Mouse (Mus musculus): Measurements from ENCODE around the gene Knstrn. TPM values are rescaled to one million over a fixed set of nuclear protein-coding genes. Genes with fewer than 3 reads are reported as not detected.

Knstrn gene
- polyA plus RNA-seq, 1 experiment from 2014 or later, result 94.0 TPM

DNA sequence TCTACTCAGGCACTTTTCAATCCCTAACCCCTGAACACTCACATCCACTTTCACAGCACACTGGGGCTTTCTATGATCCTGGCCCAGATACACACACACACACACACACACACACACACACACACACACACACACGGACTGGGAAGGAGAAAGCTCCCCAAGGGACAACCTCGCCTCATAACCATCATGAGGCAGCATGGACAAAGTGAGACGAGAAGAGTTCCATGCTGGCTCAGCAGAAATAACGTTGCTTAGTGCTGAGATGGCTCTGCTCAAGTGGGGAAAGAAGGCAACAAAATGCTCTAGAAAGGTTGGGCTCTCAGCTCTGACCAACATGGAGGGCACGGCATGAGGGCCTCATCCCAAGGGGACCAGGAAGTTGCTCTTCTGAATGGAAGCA lies 27.4 kb downstream of the Knstrn start:
- Histone ChIP-seq H3K9me3 (replicated peaks; ENCODE audit: control insufficient read depth, low read length) (peaks cover 3% of the 10 kb centered on the region; the same call in 1 of the 2 replicates), H3K4me2 (ENCODE audit: low read depth, low read length) (no peak overlapping the region), H3K36me3 (ENCODE audit: control insufficient read depth, insufficient read depth) (no peaks in the 10 kb centered on the region), H3K27me3 (ENCODE audit: control insufficient read depth, insufficient read depth, low read length) (no peaks in the 10 kb centered on the region), H3K27ac (ENCODE audit: low read length) (no peak overlapping the region), H3K9ac (ENCODE audit: low read length) (no peak overlapping the region), H3K4me1 (ENCODE audit: control insufficient read depth, insufficient read depth, low read length) (peaks cover 6% of the 10 kb centered on the region; the same call in 1 of the 2 replicates), H3K4me3 (ENCODE audit: low read length) (no peak overlapping the region)
- WGBS, result 71% methylated on average over 5 of the region's 5 CpGs
- no peak for ATAC-seq (replicated peaks; ENCODE audit: extremely low read depth, insufficient read depth, low FRiP score)

GRCm38 (mm10) chr2:118841774-118842173 lies 28.0 kb downstream of the Knstrn start:
- no peak for ATAC-seq (replicated peaks; ENCODE audit: extremely low read depth, insufficient read depth, low FRiP score)
- Histone ChIP-seq H3K4me2 (ENCODE audit: low read depth, low read length) (no peak overlapping the region), H3K9ac (ENCODE audit: low read length) (no peak overlapping the region), H3K27me3 (ENCODE audit: control insufficient read depth, insufficient read depth, low read length) (no peaks in the 10 kb centered on the region), H3K27ac (ENCODE audit: low read length) (no peak overlapping the region), H3K9me3 (replicated peaks; ENCODE audit: control insufficient read depth, low read length) (peaks cover 3% of the 10 kb centered on the region; the same call in 1 of the 2 replicates), H3K4me1 (ENCODE audit: control insufficient read depth, insufficient read depth, low read length) (peaks cover 7% of the 10 kb centered on the region; the same call in 1 of the 2 replicates), H3K36me3 (ENCODE audit: control insufficient read depth, insufficient read depth) (no peaks in the 10 kb centered on the region), H3K4me3 (ENCODE audit: low read length) (no peak overlapping the region)
- WGBS, result 84% methylated on average over 4 of the region's 4 CpGs

GRCm38 (mm10) chr2:118844427-118844826 lies 30.6 kb downstream of the Knstrn start:
- 68% methylated on average over 3 of the region's 3 CpGs for WGBS
- Histone ChIP-seq H3K27me3 (ENCODE audit: control insufficient read depth, insufficient read depth, low read length) (no peaks in the 10 kb centered on the region), H3K9ac (ENCODE audit: low read length) (no peak overlapping the region), H3K9me3 (replicated peaks; ENCODE audit: control insufficient read depth, low read length) (peaks cover 3% of the 10 kb centered on the region; the same call in 1 of the 2 replicates), H3K4me1 (ENCODE audit: control insufficient read depth, insufficient read depth, low read length) (0 out of 2 replicates have a peak, but pooled peaks cover 2% of the 10 kb centered on the region), H3K4me2 (ENCODE audit: low read depth, low read length) (no peak overlapping the region), H3K27ac (ENCODE audit: low read length) (no peak overlapping the region), H3K4me3 (ENCODE audit: low read length) (no peak overlapping the region), H3K36me3 (ENCODE audit: control insufficient read depth, insufficient read depth) (no peaks in the 10 kb centered on the region)
- no peak for ATAC-seq (replicated peaks; ENCODE audit: extremely low read depth, insufficient read depth, low FRiP score)

DNA sequence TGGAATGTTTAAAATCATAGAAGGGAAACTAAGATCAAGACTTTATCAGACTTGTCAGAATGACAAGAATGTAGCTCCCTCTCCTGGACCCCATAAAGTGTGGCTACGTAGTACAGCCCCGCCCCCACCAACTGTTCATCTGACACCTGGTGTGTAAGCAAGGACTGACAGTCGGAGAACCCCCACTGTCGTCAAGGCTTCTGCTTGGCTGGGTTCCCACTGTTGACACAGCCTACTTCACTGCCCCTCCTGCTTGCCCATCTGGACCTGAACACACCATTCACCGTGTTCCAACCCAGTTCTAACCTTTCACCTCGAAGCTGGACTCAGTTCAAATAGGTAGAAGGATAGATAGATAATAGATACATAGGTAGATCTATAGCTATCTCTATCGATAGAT lies 32.4 kb downstream of the Knstrn start:
- H3K36me3 ChIP-seq (ENCODE audit: control insufficient read depth, insufficient read depth), result no peaks in the 10 kb centered on the region
- WGBS, result 46% methylated on average over 7 of the region's 7 CpGs
- H3K4me2 ChIP-seq (ENCODE audit: low read depth, low read length), result no peak overlapping the region
- H3K9me3 ChIP-seq (replicated peaks; ENCODE audit: control insufficient read depth, low read length), result peaks cover 3% of the 10 kb centered on the region; the same call in 1 of the 2 replicates
- no peak for ATAC-seq (replicated peaks; ENCODE audit: extremely low read depth, insufficient read depth, low FRiP score)
- H3K4me1 ChIP-seq (ENCODE audit: control insufficient read depth, insufficient read depth, low read length), result 0 out of 2 replicates have a peak, but pooled peaks cover 2% of the 10 kb centered on the region
- no peak overlapping the region for H3K9ac ChIP-seq (ENCODE audit: low read length)
- H3K27me3 ChIP-seq (ENCODE audit: control insufficient read depth, insufficient read depth, low read length), result no peaks in the 10 kb centered on the region
- H3K4me3 ChIP-seq (ENCODE audit: low read length), result no peak overlapping the region
- H3K27ac ChIP-seq (ENCODE audit: low read length), result no peak overlapping the region

DNA sequence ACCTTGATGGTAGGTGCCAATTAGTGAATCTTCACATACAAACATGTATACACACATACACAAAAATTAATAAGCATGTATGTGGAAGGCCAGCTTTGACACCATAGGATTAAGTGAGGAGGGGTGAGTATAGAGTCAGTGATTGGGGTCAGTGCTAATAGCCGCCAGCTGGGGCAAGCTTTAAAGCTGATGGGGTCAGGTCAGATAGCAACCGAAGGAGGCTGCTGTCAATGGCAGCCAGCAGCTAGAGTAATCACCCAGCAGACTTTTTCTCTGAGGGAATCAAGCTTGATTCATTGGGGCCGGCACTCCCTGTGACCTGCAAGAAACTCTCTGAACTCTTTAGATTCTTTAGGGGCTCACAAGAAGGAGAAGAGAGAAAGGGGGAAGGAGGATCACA lies 38.0 kb downstream of the Knstrn start:
- ATAC-seq (replicated peaks; ENCODE audit: extremely low read depth, insufficient read depth, low FRiP score), result no peak
- H3K4me3 ChIP-seq (ENCODE audit: low read length), result no peak overlapping the region
- 26% methylated on average over 3 of the region's 3 CpGs for WGBS
- H3K27ac ChIP-seq (ENCODE audit: low read length), result no peak overlapping the region
- no peaks in the 10 kb centered on the region for H3K36me3 ChIP-seq (ENCODE audit: control insufficient read depth, insufficient read depth)
- H3K4me1 ChIP-seq (ENCODE audit: control insufficient read depth, insufficient read depth, low read length), result no peaks in the 10 kb centered on the region
- no peak overlapping the region for H3K4me2 ChIP-seq (ENCODE audit: low read depth, low read length)
- H3K9ac ChIP-seq (ENCODE audit: low read length), result no peak overlapping the region
- no peaks in the 10 kb centered on the region for H3K27me3 ChIP-seq (ENCODE audit: control insufficient read depth, insufficient read depth, low read length)
- H3K9me3 ChIP-seq (replicated peaks; ENCODE audit: control insufficient read depth, low read length), result no peaks in the 10 kb centered on the region

- H3K27me3 ChIP-seq (ENCODE audit: control insufficient read depth, insufficient read depth, low read length), result no peaks in the 10 kb centered on the region
- H3K9me3 ChIP-seq (replicated peaks; ENCODE audit: control insufficient read depth, low read length), result no peaks in the 10 kb centered on the region
- H3K36me3 ChIP-seq (ENCODE audit: control insufficient read depth, insufficient read depth), result no peaks in the 10 kb centered on the region
- peaks cover 11% of the 10 kb centered on the region for H3K4me1 ChIP-seq (ENCODE audit: control insufficient read depth, insufficient read depth, low read length)
- peak within 1 kb of the TSS; percentile 63 for H3K4me3 ChIP-seq (ENCODE audit: low read length)
- WGBS, result under 1% methylated on average over 34 of the region's 34 CpGs
- peak within 1 kb of the TSS; percentile 72 for H3K9ac ChIP-seq (ENCODE audit: low read length)
- peak; percentile 99 for ATAC-seq (replicated peaks; ENCODE audit: extremely low read depth, insufficient read depth, low FRiP score)
- H3K4me2 ChIP-seq (ENCODE audit: low read depth, low read length), result peak within 1 kb of the TSS; percentile 70
- peak within 1 kb of the TSS; percentile 52 for H3K27ac ChIP-seq (ENCODE audit: low read length)
These were observed 47.9 kb downstream of the Knstrn start, which contains the start of gene Ivd for GRCm38 (mm10) chr2:118861454-118862339. Gene Ivd (plus strand): TSS chr2:118861954.

DNA sequence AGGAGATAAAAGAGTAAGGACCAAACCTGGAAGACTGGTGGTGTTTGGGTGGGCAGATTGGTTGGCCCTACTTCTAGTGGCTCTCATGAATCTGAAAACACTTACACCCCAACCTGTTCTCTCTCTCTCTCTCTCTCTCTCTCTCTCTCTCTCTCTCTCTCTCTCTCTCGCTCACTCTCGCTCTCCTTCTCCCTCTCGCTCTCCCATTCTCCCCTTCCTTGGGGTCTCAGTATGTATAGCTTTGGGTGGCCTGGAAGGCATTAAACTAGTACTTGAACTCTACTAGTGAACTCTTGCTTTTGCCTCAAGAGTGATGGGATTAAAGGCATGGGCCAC lies 48.5 kb downstream of the Knstrn start:
- H3K27ac ChIP-seq (ENCODE audit: low read length), result peak overlapping the region; percentile 28
- peaks cover 11% of the 10 kb centered on the region for H3K4me1 ChIP-seq (ENCODE audit: control insufficient read depth, insufficient read depth, low read length)
- peak overlapping the region; percentile 70 for H3K4me2 ChIP-seq (ENCODE audit: low read depth, low read length)
- 22% methylated on average over 3 of the region's 3 CpGs for WGBS
- no peaks in the 10 kb centered on the region for H3K36me3 ChIP-seq (ENCODE audit: control insufficient read depth, insufficient read depth)
- ATAC-seq (replicated peaks; ENCODE audit: extremely low read depth, insufficient read depth, low FRiP score), result no peak; the same call in 1 of the 2 replicates
- H3K9me3 ChIP-seq (replicated peaks; ENCODE audit: control insufficient read depth, low read length), result no peaks in the 10 kb centered on the region
- H3K9ac ChIP-seq (ENCODE audit: low read length), result peak overlapping the region; percentile 72
- no peaks in the 10 kb centered on the region for H3K27me3 ChIP-seq (ENCODE audit: control insufficient read depth, insufficient read depth, low read length)
- H3K4me3 ChIP-seq (ENCODE audit: low read length), result peak overlapping the region; percentile 63

- 75% methylated on average over 3 of the region's 3 CpGs for WGBS
- H3K4me1 ChIP-seq (ENCODE audit: control insufficient read depth, insufficient read depth, low read length), result peaks cover 10% of the 10 kb centered on the region
- H3K27me3 ChIP-seq (ENCODE audit: control insufficient read depth, insufficient read depth, low read length), result no peaks in the 10 kb centered on the region
- H3K27ac ChIP-seq (ENCODE audit: low read length), result no peak overlapping the region
- ATAC-seq (replicated peaks; ENCODE audit: extremely low read depth, insufficient read depth, low FRiP score), result no peak
- no peak overlapping the region for H3K4me3 ChIP-seq (ENCODE audit: low read length)
- H3K4me2 ChIP-seq (ENCODE audit: low read depth, low read length), result no peak overlapping the region
- H3K9me3 ChIP-seq (replicated peaks; ENCODE audit: control insufficient read depth, low read length), result no peaks in the 10 kb centered on the region
- H3K36me3 ChIP-seq (ENCODE audit: control insufficient read depth, insufficient read depth), result peaks cover 2% of the 10 kb centered on the region; the same call in 1 of the 2 replicates
- H3K9ac ChIP-seq (ENCODE audit: low read length), result no peak overlapping the region
These were observed 56.8 kb downstream of the Knstrn start for GRCm38 (mm10) chr2:118870601-118871000.

- peaks cover 10% of the 10 kb centered on the region for H3K4me1 ChIP-seq (ENCODE audit: control insufficient read depth, insufficient read depth, low read length)
- peaks cover 2% of the 10 kb centered on the region; the same call in 1 of the 2 replicates for H3K36me3 ChIP-seq (ENCODE audit: control insufficient read depth, insufficient read depth)
- no peak overlapping the region for H3K4me2 ChIP-seq (ENCODE audit: low read depth, low read length)
- no peak overlapping the region for H3K9ac ChIP-seq (ENCODE audit: low read length)
- H3K4me3 ChIP-seq (ENCODE audit: low read length), result no peak overlapping the region
- no peaks in the 10 kb centered on the region for H3K27me3 ChIP-seq (ENCODE audit: control insufficient read depth, insufficient read depth, low read length)
- no peak overlapping the region for H3K27ac ChIP-seq (ENCODE audit: low read length)
- H3K9me3 ChIP-seq (replicated peaks; ENCODE audit: control insufficient read depth, low read length), result no peaks in the 10 kb centered on the region
- WGBS, result 73% methylated on average over 1 of the region's 1 CpGs
- ATAC-seq (replicated peaks; ENCODE audit: extremely low read depth, insufficient read depth, low FRiP score), result no peak
These were observed 57.2 kb downstream of the Knstrn start for GRCm38 (mm10) chr2:118871032-118871431.

Measured in heart, embryonic 16.5 days (tissue).